Mouse (Mus musculus) heart, postnatal 10 days (tissue): ENCODE data around the gene Atf2. TPM values are rescaled to one million over a fixed set of nuclear protein-coding genes. Genes with fewer than 3 reads are reported as not detected.
"Not testable (repeated sequence)": the region's sequence is repeated elsewhere in the genome, so short reads cannot be mapped to it uniquely, and the experiment has no call there.

Experiments
- DNase-seq, 2 experiments: peaks; one replicate each; pipeline ENCODE4 v3.0.0; 2021
- intact Hi-C: fragments of 180-260 bp; cut with DNase I; formaldehyde crosslinking; loops from one replicate; pipeline ENCODE4 v1.15.1; 2025
- total RNA-seq, 2 experiments: library from RNA; stranded (reverse); gene quantifications; 2 replicates each; pipeline ENCODE4 v1.2.3; 2021

Gene Atf2
- total RNA-seq, 2 experiments from 2014 or later: 43.8 to 47.0 TPM

GRCm38 (mm10) chr2:73891701-73892463, 557 bp downstream of the Atf2 start:
- DNase-seq: peak in 1 of 2 experiments; percentile 53
- intact Hi-C loops: loop anchor here (2.0 to 5.0 kb wide), 2 partner anchors 19 to 1130 kb away; partner anchors contain the start of gene Atp5g3

- intact Hi-C loops: no loop called here
Measured at GRCm38 (mm10) chr2:73885997-73886396, 6.4 kb downstream of the Atf2 start.

GRCm38 (mm10) chr2:73877891-73878290, 14.5 kb downstream of the Atf2 start:
- DNase-seq: no peak
- intact Hi-C loops: no loop called here

More at GRCm38 (mm10) chr2:73885997-73886396, 6.4 kb downstream of the Atf2 start:
- no peak for DNase-seq

GRCm38 (mm10) chr2:73867764-73868487, 24.5 kb downstream of the Atf2 start:
- intact Hi-C loops: loop anchor here (5.0 to 10.0 kb wide), 2 partner anchors 76 to 283 kb away; partner anchors contain the start of gene Chrna1
- DNase-seq: peak; percentile 33 to 70

GRCm38 (mm10) chr2:73860046-73860624, 32.3 kb downstream of the Atf2 start:
- intact Hi-C loops: loop anchor here (10.0 kb wide), 1 partner anchor 275 kb away; the partner anchor contains the start of gene Chrna1
- peak; percentile 10 to 11 for DNase-seq

GRCm38 (mm10) chr2:73857352-73857751, 35.1 kb downstream of the Atf2 start:
- no peak for DNase-seq
- intact Hi-C loops: no loop called here

GRCm38 (mm10) chr2:73856246-73856645, 36.2 kb downstream of the Atf2 start:
- no peak for DNase-seq
- intact Hi-C loops: no loop called here

- no peak for DNase-seq
- intact Hi-C loops: no loop called here
Measured at GRCm38 (mm10) chr2:73834406-73835015, 57.9 kb downstream of the Atf2 start.

- intact Hi-C loops: no loop called here
- DNase-seq: no peak
Measured at GRCm38 (mm10) chr2:73833284-73833683, 59.2 kb downstream of the Atf2 start.

GRCm38 (mm10) chr2:73818742-73819141, 73.7 kb downstream of the Atf2 start:
- DNase-seq: peak in 1 of 2 experiments; percentile 4
- intact Hi-C loops: loop anchor here (10.0 kb wide), 1 partner anchor 1716 kb away; no protein-coding TSS in a partner anchor

GRCm38 (mm10) chr2:73807609-73808008, 84.8 kb downstream of the Atf2 start:
- intact Hi-C loops: loop anchor here (2.0 kb wide), 1 partner anchor 229 kb away; no protein-coding TSS in a partner anchor
- no peak for DNase-seq

GRCm38 (mm10) chr2:73800127-73800526, 92.3 kb downstream of the Atf2 start:
- DNase-seq, intact Hi-C loops: not testable (repeated sequence)

GRCm38 (mm10) chr2:73798786-73799185, 93.7 kb downstream of the Atf2 start:
- DNase-seq: no peak
- intact Hi-C loops: no loop called here

GRCm38 (mm10) chr2:73798136-73798535, 94.3 kb downstream of the Atf2 start:
- intact Hi-C loops: no loop called here
- DNase-seq: no peak

- peak; percentile 27 to 38 for DNase-seq
Measured at GRCm38 (mm10) chr2:73791846-73792630, 100.4 kb downstream of the Atf2 start.

GRCm38 (mm10) chr2:73790332-73790731, 102.1 kb downstream of the Atf2 start:
- intact Hi-C loops: loop anchor here (5.0 kb wide), 1 partner anchor 77 kb away; no protein-coding TSS in a partner anchor
- peak; percentile 66 to 71 for DNase-seq

More at GRCm38 (mm10) chr2:73791846-73792630, 100.4 kb downstream of the Atf2 start:
- intact Hi-C loops: loop anchor here (5.0 kb wide), 1 partner anchor 75 kb away; no protein-coding TSS in a partner anchor

GRCm38 (mm10) chr2:73788395-73788794, 104.0 kb downstream of the Atf2 start:
- intact Hi-C loops: no loop called here
- no peak for DNase-seq

- peak; percentile 57 to 66 for DNase-seq
- intact Hi-C loops: no loop called here
Measured at GRCm38 (mm10) chr2:73782371-73782905, 110.0 kb downstream of the Atf2 start.

GRCm38 (mm10) chr2:73780321-73781010, 112.0 kb downstream of the Atf2 start:
- DNase-seq: no peak
- intact Hi-C loops: no loop called here
